Mouse (Mus musculus): ENCODE measurements around the gene Bcl11a. TPM values are rescaled to one million over a fixed set of nuclear protein-coding genes. Genes with fewer than 3 reads are reported as not detected.

Gene Bcl11a
- polyA plus RNA-seq, 1 experiment = not detected

- no peaks in the 10 kb centered on the region for H3K36me3 ChIP-seq (ENCODE audit: control insufficient read depth, insufficient read depth)
- TF ChIP-seq POLR2AphosphoS2 (IDR thresholded peaks at IDR 0.05; ENCODE audit: insufficient read length, low read depth) = no peak
- TF ChIP-seq MAX (IDR thresholded peaks at IDR 0.05; ENCODE audit: low read depth) = no peak
- TF ChIP-seq TCF12 (IDR thresholded peaks at IDR 0.05; ENCODE audit: insufficient read depth, poor library complexity, severe bottlenecking) = no peak
- no peak for TF ChIP-seq MYOD1 (IDR thresholded peaks at IDR 0.05; ENCODE audit: control insufficient read depth in 1 of 3, insufficient read length in 2 of 3, low read depth in 2 of 3)
- no peak for TF ChIP-seq REST (IDR thresholded peaks at IDR 0.05; ENCODE audit: insufficient read depth, insufficient read length)
- no peak for TF ChIP-seq CEBPB (IDR thresholded peaks at IDR 0.05; ENCODE audit: insufficient read depth, poor library complexity, severe bottlenecking)
- no peak for TF ChIP-seq E2F4 (IDR thresholded peaks at IDR 0.05; ENCODE audit: insufficient read depth)
- TF ChIP-seq SRF (IDR thresholded peaks at IDR 0.05; ENCODE audit: control insufficient read depth, insufficient read length, low read depth) = no peak
- no peak for TF ChIP-seq MYOG (IDR thresholded peaks at IDR 0.05; ENCODE audit: control insufficient read depth in 1 of 3, insufficient read depth in 1 of 3, insufficient read length in 2 of 3, low read depth in 2 of 3)
- TF ChIP-seq TCF3 (IDR thresholded peaks at IDR 0.05; ENCODE audit: insufficient read length, low read depth) = no peak
- no peak for TF ChIP-seq USF1 (IDR thresholded peaks at IDR 0.05; ENCODE audit: low read depth)
- TF ChIP-seq POLR2A (IDR thresholded peaks at IDR 0.05; ENCODE audit: insufficient read length, low read depth) = no peak
- H3ac ChIP-seq (ENCODE audit: control insufficient read depth, insufficient read length) = no peak overlapping the region
- no peaks in the 10 kb centered on the region for H3K79me2 ChIP-seq (ENCODE audit: control insufficient read depth, insufficient read depth)
- no peak overlapping the region for H3K4me3 ChIP-seq
- H3K4me2 ChIP-seq (ENCODE audit: low read depth) = no peak overlapping the region
- peaks cover 7% of the 10 kb centered on the region for H3K27me3 ChIP-seq (ENCODE audit: control insufficient read depth, insufficient read depth, insufficient read length)
Measured at GRCm38 (mm10) chr11:24062495-24063096, 15.3 kb upstream of the Bcl11a start.

GRCm38 (mm10) chr11:24064221-24064620, 13.6 kb upstream of the Bcl11a start:
- no peak overlapping the region for H3ac ChIP-seq (ENCODE audit: control insufficient read depth, insufficient read length)
- peaks cover 7% of the 10 kb centered on the region for H3K27me3 ChIP-seq (ENCODE audit: control insufficient read depth, insufficient read depth, insufficient read length)
- TF ChIP-seq POLR2A (IDR thresholded peaks at IDR 0.05; ENCODE audit: insufficient read length, low read depth) (no peak), TCF3 (IDR thresholded peaks at IDR 0.05; ENCODE audit: insufficient read length, low read depth) (no peak), TCF12 (IDR thresholded peaks at IDR 0.05; ENCODE audit: insufficient read depth, poor library complexity, severe bottlenecking) (no peak), SRF (IDR thresholded peaks at IDR 0.05; ENCODE audit: control insufficient read depth, insufficient read length, low read depth) (no peak), CEBPB (IDR thresholded peaks at IDR 0.05; ENCODE audit: insufficient read depth, poor library complexity, severe bottlenecking) (no peak), POLR2AphosphoS2 (IDR thresholded peaks at IDR 0.05; ENCODE audit: insufficient read length, low read depth) (no peak), MAX (IDR thresholded peaks at IDR 0.05; ENCODE audit: low read depth) (no peak), USF1 (IDR thresholded peaks at IDR 0.05; ENCODE audit: low read depth) (no peak), MYOG (IDR thresholded peaks at IDR 0.05; ENCODE audit: control insufficient read depth in 1 of 3, insufficient read depth in 1 of 3, insufficient read length in 2 of 3, low read depth in 2 of 3) (no peak), E2F4 (IDR thresholded peaks at IDR 0.05; ENCODE audit: insufficient read depth) (no peak), REST (IDR thresholded peaks at IDR 0.05; ENCODE audit: insufficient read depth, insufficient read length) (no peak), MYOD1 (IDR thresholded peaks at IDR 0.05; ENCODE audit: control insufficient read depth in 1 of 3, insufficient read length in 2 of 3, low read depth in 2 of 3) (no peak)
- no peaks in the 10 kb centered on the region for H3K36me3 ChIP-seq (ENCODE audit: control insufficient read depth, insufficient read depth)
- no peaks in the 10 kb centered on the region for H3K79me2 ChIP-seq (ENCODE audit: control insufficient read depth, insufficient read depth)
- no peak overlapping the region for H3K4me2 ChIP-seq (ENCODE audit: low read depth)
- H3K4me3 ChIP-seq = no peak overlapping the region

- no peaks in the 10 kb centered on the region for H3K36me3 ChIP-seq (ENCODE audit: control insufficient read depth, insufficient read depth)
- no peak overlapping the region for H3K4me3 ChIP-seq
- no peaks in the 10 kb centered on the region for H3K79me2 ChIP-seq (ENCODE audit: control insufficient read depth, insufficient read depth)
- no peak overlapping the region for H3ac ChIP-seq (ENCODE audit: control insufficient read depth, insufficient read length)
- peaks cover 7% of the 10 kb centered on the region for H3K27me3 ChIP-seq (ENCODE audit: control insufficient read depth, insufficient read depth, insufficient read length)
- H3K4me2 ChIP-seq (ENCODE audit: low read depth) = no peak overlapping the region
- TF ChIP-seq POLR2AphosphoS2 (IDR thresholded peaks at IDR 0.05; ENCODE audit: insufficient read length, low read depth) = no peak
- no peak for TF ChIP-seq MYOD1 (IDR thresholded peaks at IDR 0.05; ENCODE audit: control insufficient read depth in 1 of 3, insufficient read length in 2 of 3, low read depth in 2 of 3)
- TF ChIP-seq USF1 (IDR thresholded peaks at IDR 0.05; ENCODE audit: low read depth) = no peak
Measured at GRCm38 (mm10) chr11:24065313-24065712, 12.5 kb upstream of the Bcl11a start.

- peaks cover 50% of the 10 kb centered on the region for H3K27me3 ChIP-seq (ENCODE audit: control insufficient read depth, insufficient read depth, insufficient read length)
- no peak overlapping the region for H3K4me2 ChIP-seq (ENCODE audit: low read depth)
- H3K79me2 ChIP-seq (ENCODE audit: control insufficient read depth, insufficient read depth) = no peaks in the 10 kb centered on the region
- H3K36me3 ChIP-seq (ENCODE audit: control insufficient read depth, insufficient read depth) = no peaks in the 10 kb centered on the region
- TF ChIP-seq E2F4 (IDR thresholded peaks at IDR 0.05; ENCODE audit: insufficient read depth) (no peak), CEBPB (IDR thresholded peaks at IDR 0.05; ENCODE audit: insufficient read depth, poor library complexity, severe bottlenecking) (no peak), SRF (IDR thresholded peaks at IDR 0.05; ENCODE audit: control insufficient read depth, insufficient read length, low read depth) (no peak), TCF3 (IDR thresholded peaks at IDR 0.05; ENCODE audit: insufficient read length, low read depth) (no peak), USF1 (IDR thresholded peaks at IDR 0.05; ENCODE audit: low read depth) (no peak), POLR2AphosphoS2 (IDR thresholded peaks at IDR 0.05; ENCODE audit: insufficient read length, low read depth) (no peak), REST (IDR thresholded peaks at IDR 0.05; ENCODE audit: insufficient read depth, insufficient read length) (no peak), MYOG (IDR thresholded peaks at IDR 0.05; ENCODE audit: control insufficient read depth in 1 of 3, insufficient read depth in 1 of 3, insufficient read length in 2 of 3, low read depth in 2 of 3) (no peak), MYOD1 (IDR thresholded peaks at IDR 0.05; ENCODE audit: control insufficient read depth in 1 of 3, insufficient read length in 2 of 3, low read depth in 2 of 3) (no peak), TCF12 (IDR thresholded peaks at IDR 0.05; ENCODE audit: insufficient read depth, poor library complexity, severe bottlenecking) (no peak), POLR2A (IDR thresholded peaks at IDR 0.05; ENCODE audit: insufficient read length, low read depth) (no peak), MAX (IDR thresholded peaks at IDR 0.05; ENCODE audit: low read depth) (no peak)
- no peak overlapping the region for H3K4me3 ChIP-seq
- H3ac ChIP-seq (ENCODE audit: control insufficient read depth, insufficient read length) = no peak overlapping the region
Measured at GRCm38 (mm10) chr11:24074021-24074591, 3.8 kb upstream of the Bcl11a start.
